Mouse (Mus musculus) cerebellum, adult 18-20 months (tissue): ENCODE measurements at regions not wholly inside any gene's neighbourhood (a gene's known extent, or its start where the extent isn't known, plus 50 kb on each side); places are given as distances from the start of the nearest gene placed in this dataset.
A peak's percentile ranks its signal among the peaks of the same experiment; 100 is the strongest.

ENCODE experiments used
- DNase-seq, 2 experiments: peaks; one replicate each; pipeline ENCODE4 v3.0.0; 2021

DNA sequence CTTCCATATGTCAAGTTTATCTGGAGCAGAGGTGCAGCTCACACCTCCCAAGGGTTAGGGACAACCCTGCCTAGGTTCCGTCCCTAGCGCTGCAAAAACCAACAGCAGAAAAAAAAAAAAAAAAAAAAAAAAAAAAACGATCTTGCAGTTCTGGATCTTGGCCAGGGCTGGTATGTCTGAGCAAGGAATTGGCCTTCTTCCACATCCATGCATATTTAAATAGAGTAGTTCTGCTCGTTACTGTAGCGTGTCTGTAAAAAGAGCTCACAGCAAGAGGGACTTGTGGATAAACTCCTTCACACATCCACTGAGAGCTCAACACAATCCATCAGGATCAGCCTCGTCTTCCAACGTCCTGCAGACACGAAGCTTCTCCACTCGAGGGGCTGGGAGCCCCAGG is 639.4 kb upstream of the Adam5 start:
- peak in 1 of 2 experiments; percentile 26 for DNase-seq

DNA sequence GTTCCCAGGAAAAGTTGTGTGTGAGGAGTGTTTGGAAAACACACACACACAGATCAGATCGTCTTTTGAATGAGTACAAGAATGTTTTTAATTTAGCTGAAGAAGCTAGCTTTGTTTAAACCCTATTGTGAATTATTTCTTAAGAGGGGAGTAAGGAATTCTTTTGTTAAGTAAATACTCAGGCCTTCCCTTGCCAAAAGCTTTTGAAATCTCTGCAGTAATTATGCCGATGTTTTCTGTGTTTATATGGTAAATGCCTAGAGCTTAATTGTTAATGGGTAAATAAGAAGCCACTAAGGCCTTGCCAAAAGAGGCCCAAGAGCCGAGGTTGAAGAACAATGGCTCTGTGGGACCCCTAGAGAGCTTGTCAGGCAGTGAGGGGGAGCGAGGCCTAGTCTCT is 638.3 kb upstream of the Adam5 start:
- DNase-seq: no peak

DNA sequence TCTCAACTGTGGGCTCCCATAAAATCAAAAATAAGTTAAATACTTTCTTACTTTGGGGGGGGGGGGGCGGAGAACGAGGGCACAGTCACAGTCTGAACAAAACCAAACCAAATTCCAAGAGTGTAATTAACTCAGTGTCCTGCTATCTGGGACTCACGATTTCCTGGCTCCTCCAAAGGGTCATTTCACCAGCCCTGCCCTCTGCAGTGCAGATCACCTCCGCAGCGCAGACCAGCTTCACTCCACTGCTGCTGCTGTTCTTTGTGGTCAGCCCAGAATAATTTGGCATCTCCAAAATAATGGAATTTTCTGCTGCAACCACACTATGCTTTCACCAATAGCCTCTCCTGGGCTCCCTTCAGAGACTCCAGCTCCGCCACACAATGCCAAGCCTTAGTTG is 631.5 kb upstream of the Adam5 start:
- no peak for DNase-seq

DNA sequence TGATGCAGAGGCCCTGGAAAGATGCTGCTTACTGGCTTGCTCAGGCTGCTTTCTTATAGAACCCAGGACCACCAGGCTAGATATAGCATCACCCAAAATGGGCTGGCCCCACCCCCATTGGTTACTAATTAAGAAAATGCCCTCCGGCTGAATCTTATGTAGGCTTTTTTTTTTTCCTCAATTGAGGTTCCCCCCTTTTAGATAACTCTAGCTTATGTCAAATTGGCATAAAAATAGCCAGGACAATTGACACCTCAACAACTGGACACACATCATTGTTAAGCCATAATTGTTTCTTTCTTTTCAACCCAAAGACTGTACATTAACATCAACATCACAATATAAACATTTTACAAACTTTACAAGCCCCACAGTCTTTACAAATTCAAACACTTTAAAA is 630.8 kb upstream of the Adam5 start:
- DNase-seq: no peak

DNA sequence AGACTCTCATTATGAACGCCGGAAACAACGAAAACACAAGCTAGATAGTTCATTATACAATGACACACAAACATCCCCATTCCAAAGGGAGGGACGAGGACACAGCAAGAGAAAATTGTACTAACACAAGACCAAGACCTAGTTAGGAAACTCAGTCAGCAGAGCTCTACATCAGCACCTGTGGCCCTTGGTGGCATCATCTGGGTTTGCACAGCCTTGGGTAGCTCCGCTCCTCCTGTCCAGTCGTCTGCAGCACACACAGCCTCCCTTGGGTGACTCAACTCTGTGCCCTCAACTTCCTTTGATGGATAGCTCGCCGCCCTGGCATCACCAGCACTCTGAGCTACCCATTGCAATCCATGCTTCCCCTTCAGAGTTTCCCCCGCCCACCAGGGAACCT is 629.7 kb upstream of the Adam5 start:
- DNase-seq: no peak

DNA sequence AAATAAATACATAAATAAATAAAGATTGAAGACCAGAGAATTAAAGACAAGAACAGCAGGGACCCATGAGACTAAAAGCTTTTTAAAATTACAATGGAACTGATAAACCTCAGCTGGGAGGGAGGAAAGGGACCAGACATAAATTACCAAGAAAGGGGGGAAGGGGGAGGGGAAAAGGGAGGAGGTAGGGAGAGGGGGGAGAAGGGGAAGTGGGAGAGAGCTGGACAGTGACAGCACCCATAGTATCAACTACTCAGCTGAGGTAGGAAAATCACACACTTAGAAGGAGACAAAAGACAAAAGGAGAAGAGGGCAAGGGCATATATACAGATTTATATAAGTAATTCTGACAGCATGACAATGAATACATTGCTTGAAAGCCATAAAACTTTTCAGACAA is 626.4 kb upstream of the Adam5 start:
- no peak for DNase-seq

DNA sequence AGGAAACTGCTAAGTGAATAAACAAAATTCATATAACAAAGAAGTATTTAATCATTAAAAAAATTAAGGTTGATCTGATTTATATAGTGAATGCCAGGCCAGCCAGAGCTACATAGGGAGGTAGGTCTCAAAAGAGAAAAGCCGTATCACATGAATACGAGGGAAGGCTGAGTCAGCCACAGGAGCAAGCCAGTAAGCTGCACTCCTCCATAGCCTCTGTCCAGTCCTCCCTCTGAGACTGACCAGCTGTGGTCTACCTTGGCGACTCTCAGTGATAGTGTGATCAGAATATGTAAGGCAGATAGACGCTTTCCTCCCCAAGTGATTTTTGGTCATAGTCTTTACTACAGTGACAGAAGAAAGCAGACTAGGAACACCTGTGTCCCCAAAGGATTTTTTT is 625.4 kb upstream of the Adam5 start:
- no peak for DNase-seq

DNA sequence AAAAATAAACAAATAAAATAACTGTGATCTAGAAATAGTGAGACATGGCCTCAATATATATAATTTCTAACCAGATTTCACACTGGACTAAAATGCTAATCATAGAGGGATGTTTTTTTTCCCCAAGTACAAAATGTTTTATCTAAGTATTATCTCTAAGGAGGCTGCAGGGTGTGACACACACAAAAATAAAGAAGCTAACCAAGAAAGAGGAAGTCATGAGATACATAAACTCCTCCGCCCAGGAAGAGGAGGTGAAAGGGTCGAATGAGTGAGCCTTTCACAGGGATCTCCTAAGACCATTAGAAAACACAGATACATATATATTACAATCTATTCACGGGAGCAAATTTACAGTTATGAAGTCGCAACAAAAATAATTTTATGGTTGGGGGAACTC is 623.7 kb upstream of the Adam5 start:
- no peak for DNase-seq

DNA sequence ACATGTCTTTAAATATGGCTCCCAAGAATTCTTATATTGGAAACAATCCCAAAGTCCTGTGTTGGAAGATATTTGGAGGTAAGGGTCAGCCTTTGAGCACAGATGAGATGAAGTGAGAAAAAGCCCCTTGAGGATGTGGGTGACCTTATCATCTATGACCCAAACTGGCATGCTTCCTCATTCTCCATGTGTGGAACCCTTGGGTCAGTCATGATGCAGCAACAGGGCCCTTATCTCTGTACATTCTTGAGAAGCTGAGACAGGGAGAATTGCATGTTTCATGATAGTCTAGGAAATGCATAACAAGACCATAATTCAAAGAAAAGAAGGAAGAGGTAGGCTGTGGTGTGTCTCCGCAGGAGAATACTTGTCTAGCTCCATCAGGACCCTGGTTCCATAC is 621.8 kb upstream of the Adam5 start:
- no peak for DNase-seq

DNA sequence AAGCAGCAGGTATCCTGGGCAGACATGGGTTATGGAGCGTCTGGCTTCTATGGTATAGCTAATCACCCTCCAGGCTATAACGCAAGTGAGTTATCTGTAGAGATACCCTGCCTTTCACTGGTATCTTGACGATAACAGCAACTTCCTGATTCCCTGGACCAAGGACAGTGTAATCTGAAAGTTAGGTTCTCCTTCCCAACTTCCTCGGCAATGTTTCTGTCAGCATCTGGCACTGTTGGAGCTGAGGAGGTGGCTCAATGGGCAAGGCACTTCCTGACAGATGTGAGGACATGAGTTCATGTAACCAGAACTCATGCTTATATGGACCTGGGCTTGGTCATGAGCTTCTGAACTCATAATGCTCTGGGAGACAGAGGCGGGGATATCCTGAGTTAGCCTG is 620.9 kb upstream of the Adam5 start:
- DNase-seq: no peak

DNA sequence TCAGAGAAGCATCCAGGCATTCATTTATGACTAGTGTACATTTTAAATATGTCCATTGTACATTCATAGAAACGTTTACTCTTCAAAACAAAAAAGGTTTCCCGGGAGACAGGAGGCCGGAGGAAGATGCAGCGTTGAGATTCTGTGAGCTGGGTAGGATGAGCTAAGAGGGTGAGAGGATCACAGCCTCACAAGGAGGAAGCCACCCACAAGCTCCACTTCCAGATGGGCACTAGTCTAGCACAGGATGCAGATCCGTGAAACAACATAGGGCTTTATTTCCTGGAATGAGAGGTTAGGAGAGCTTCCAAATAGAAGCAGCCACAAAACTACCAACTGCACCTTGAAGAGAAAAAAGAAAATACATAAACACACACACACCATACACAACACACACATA is 619.4 kb upstream of the Adam5 start:
- no peak for DNase-seq

DNA sequence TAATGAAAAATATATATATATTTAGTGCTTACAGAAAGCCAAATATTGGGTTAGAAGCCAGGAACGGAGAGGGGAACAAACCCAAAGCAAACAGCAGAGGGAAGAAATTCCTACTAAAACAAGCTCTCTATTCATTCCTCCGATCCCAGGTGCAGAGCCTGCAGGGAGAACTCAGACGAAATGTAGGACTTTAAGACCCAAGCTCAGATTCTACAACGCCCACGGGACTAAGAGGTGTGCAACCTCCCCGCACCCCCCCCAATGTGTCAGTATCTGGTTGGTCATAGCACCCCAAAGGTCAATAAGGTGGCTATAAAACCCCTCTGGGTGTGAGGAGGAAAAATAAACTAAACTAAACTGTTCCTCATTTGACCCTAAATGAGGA is 616.9 kb upstream of the Adam5 start:
- peak in 1 of 2 experiments; percentile 34 for DNase-seq

DNA sequence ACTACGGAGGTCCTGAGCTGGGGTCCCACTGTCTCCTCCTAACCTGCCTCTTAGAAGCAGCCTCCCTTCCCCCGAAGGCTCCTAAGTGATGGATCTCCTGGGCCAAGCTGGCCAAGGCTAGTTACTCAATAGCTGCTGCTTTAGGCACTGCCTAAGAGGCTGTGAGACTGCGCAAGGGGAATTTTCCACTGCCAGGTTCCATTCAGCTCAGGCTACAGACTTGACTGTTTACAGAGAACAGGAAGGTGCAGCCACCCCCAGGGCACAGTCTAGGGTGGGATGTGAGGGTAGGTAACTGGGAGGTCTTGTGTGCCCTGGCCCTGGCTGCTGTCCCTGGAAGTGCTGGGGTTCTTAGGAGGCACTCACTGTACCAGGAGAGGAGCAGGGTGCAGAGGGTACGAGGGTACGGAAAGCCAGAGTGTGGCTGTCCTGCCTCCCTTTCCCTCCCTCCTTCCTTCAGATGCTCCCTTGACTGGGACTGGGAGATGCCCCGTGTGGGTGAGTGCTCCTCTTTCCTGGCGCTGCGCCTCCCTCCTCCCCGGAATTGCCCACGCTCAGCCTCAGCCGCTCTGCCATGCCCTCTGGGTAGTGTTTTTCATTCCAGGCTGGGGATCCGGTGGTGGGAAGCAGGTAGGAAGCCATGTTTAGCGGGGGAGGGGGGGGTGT is 616.4 kb upstream of the Adam5 start:
- peak; percentile 81 for DNase-seq

DNA sequence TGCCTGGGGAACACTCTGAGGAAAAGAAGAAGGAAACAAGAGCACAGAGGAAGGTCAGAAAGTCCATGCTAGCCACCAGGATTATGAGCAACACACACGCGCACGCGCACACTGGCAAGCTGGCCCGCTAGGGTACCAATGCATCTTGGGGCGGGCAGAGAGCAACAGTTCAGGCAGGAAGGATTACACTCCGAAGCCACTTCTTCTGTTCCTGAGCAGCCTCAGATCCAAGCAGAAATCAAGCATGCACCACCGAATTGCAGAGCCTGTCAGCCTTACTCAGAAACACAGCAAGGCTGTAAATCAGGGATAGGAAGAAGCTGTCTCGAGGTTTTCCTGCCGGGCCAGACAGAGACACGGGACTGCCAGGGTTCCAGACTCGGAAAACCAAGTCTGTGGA is 615.8 kb upstream of the Adam5 start:
- no peak for DNase-seq

DNA sequence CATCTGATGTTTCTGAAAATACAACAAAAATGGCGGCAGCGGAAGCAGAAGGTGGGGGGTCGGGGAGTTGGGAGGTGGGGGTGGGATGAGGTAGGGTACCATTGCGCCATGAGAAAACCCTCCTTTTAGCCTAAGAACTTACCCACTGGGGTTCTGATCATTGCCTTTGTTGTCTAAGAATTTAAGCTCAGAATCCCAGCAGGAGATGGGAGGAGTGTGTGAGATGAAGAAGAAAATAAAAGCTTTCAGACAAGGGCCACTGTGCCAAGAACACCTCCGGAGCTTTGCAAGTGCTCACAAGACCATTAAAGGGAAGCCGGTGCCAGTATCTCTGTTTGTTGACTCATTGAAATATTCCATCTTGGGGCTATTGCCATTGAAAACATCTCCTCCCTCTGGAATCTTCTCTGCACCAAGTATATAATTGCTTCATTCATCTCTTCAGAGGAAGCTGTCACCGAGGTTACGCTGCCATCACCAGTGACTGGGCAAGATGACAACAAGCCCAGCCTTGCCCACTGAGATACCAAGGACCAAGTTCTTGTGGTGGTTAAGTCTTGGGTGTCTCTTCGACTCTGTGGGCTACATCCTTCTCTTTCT is 614.0 kb upstream of the Adam5 start:
- DNase-seq: no peak

DNA sequence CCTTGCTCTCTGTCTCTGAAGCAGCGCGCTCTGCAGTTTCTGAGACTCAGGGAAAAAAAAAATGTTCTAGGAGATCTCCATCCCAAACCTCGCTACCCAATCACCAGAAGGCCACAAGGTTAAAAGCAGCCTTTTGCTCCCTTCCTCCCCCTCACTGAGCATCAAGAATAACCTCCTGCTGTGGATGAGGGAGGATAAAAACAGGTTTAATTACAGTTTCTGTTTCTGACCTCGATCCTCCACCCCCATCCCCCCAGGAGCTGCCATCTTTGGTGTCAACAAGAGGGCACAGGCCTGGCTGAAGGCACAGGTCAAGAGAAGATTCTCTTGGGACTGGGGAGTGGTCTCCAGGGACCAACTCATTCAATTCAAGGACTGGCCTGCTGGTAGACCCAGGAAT is 613.0 kb upstream of the Adam5 start:
- DNase-seq: no peak

DNA sequence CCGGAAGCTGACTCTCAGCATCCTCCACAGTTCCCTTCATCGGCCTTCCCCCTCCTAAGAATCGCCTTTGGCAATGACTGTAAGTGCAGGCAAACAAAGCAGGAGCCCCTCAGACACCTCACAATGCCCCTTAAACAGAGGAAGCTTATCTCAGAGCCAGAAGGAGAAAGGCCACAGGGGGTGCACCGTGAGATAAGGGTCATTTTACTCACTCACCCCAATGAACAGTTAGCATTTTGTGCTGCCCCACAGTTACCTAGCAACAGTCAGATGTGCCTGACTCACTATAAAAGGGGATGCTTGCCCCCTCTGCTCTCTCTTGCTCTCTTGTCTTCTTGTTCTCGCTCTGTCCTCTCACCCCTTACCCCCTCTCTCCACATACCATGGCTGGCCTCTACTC is 606.4 kb upstream of the Adam5 start:
- DNase-seq: peak in 1 of 2 experiments; percentile 0

DNA sequence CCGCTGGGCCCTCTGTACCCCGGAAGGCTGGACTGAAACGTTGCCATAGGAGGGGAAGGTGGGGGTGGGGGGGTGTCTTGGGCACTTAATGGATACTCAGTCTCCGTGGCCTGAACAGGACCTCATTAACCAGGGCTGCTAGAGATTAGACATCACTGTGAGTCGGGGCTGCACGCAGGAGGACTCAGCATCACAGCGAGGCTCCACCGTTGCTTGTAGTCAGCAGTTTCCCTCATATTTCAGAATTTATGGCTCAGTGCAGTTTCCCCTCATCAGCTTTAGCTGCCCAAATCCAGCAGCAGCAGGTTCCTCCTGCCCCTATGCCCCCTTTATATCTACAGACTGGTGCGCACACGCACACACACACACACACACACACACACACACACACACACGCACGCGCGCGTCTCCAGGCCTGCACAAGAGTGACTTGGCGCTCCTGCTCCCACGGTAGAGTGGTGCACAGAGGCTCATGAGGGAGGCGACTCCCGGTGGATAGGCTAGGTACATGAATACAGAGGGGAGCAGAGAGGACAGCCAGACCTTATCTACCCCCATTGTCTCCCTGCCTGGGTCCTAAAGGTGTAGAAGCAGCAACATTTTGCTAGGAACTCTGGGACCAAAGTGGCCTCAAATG is 605.8 kb upstream of the Adam5 start:
- peak in 1 of 2 experiments; percentile 1 for DNase-seq

DNA sequence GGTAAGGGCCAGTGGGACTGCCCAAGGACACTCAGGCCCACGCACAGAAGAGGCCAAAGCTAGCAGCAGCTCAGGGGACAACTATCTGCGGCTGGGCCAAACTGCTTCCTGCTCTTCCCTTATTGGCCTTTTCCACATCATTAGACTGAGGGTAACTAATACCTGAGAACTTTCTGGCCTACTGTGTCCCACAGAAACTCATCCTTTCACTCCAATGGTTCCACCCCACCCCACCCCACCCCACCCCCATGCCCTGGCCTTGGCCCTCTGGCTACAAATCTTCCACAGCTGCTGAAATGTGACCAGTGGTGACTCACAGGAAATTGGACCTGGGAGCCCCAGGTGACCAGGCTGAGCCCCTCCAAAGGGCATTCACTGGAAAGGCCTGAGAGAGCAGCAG is 604.6 kb upstream of the Adam5 start:
- no peak for DNase-seq

DNA sequence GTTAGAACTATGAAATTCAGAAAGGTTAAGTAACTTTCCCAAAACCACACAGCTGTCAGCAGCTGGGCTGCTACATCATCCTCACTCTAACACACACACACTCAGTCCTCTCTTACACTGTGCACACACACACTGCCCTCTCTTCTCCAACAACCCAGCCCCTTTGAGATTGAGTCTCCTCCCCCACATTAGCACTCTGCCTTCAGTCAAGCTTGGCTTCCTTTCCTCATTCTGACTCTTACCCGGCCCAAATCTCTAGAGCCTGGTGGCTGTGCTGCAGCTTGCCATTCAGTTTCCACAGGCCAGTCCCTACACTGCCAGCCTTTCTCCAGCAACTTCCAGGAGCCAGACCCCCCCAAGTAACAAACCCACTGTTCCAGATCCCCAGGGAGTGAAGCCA is 602.0 kb upstream of the Adam5 start:
- peak in 1 of 2 experiments; percentile 0 for DNase-seq

DNA sequence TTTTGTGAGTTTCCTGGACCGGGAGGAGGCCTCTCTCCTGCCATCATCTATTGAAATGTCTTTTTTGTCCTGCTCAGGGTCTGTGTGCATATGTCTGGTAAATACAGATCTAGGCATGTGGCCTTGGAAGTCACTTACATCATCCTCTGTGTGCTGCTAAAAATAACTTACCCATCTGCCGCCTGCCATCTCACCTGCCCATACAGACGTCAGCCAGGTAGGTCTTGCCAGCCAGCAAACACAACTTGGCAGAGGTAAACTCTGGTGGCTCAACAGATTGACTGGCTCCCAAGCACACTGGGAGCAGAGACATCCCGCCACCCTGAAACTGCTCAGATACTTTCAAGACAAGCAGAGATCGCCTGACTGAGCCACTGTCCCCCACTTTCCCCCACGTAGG is 597.3 kb upstream of the Adam5 start:
- peak; percentile 90 to 96 for DNase-seq

DNA sequence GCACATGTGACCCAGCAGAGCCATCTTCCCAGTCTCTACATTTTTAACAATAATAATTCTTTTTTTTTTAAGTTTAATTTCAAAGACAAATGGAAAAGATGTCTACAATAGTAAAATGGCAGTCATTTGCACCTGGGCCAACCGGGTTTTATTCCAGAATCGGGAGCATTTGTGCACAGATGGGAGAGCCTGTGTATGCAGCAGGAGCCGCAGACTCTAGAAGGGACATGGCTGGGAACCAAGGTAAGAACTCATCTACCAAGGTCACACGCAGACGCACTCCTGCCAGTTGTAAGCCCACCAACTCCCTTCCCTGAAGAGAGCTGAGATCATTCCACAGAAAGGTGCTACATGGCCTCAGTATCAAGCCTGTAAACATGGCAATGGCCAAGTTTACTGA is 586.4 kb upstream of the Adam5 start:
- peak; percentile 37 to 45 for DNase-seq

DNA sequence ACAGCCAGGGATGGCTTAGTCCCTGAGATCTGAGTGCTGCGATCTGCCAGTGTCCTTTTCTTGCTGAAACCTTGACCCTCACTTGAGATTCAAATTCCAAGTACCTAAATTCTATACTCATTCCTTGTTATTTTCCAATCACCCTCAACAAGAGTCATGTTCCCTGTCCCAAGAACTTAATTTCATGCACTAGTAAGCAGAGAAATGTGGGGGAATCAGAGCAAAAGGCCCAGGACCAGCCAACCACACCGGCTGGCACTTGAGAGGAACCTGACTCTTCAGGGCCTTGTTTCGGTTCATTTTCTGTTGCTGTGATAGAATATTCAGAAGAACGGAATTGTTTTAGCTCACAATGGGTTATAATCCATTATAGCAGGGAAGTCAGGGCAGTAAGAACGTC is 583.7 kb upstream of the Adam5 start:
- no peak for DNase-seq

DNA sequence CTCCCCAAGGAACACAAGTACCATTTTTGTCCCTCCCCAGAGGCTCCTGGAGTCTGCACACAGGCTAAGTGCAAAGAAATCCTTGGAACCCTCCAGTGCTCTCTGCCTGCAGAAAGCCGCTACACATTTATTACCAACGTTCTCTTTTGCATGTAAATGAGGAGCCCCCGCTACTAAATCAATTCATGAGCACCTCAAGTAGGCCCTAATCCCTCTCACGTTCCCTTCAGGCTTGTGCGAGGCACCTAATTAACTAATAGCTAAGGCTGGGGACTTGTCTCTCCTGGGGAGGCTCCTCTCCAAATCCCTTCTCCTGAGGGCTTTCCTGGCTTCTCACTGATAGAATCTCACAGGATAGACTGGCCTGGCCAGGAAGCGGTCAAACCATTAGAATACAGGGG is 568.6 kb upstream of the Adam5 start:
- DNase-seq: no peak

DNA sequence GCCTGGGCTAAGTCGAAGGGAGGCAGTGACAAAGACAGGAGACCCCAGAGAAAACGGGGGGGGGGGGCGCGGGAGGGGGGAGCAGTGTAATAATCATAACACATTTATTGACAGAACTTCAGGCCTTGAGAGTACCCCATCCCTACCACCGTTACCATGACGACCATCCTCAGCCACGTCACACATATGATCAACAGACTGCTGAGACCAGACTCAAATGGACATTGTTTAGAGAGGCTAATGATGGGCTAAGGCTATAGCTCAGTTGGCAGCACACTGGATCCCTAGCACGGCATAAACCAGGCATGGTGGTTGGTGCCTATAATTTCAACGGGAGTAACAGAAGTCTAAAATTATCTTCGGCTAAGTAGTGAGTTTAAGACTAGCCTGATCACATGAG is 565.8 kb upstream of the Adam5 start:
- DNase-seq: no peak
